Mouse (Mus musculus) kidney, postnatal 14 days (tissue): ENCODE results near the gene Ptpre.
A peak's percentile ranks its signal among the peaks of the same experiment; 100 is the strongest.

ENCODE experiments used
- DNase-seq: peaks from one replicate; pipeline ENCODE4 v3.0.0; 2022; ENCODE audit warnings: mixed read lengths

The Ptpre gene

DNA sequence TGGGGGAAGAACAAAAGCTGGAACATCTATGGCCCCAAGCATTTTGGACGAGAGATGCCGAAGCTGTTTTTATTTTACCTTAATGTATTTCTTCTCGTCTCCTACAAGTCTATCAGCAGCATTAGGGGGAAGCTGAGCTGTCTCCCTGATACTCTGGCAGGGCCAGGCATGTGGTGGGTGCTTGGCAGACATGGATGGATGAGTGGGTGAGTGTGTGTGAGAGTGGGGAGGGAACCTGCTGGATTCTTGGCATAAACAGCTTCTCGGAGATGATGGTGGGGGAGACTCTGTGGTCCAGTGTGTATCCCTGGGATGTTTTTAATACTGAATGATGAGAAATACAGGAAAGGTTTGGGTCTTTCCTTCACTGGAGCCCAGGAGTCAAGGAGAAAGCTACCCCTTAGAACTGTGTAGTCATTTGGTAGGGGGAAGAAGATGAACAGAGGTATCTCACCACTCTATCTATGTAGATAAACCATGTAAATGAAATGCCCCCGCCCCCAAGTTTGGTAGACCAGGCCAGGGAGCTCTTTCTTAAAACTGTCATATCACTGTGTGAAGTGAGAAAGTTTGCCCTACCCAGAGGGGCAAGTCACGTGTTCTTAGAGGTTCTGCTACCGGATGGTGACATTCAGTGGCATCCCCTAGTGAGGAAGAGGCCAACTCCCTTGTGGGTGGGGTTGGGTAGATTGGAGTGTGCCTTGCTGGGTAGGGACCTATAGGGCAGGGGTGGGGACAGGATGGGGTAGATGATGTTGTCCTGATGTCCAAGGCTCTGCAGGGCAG is 43.2 kb downstream of the Ptpre start:
- DNase-seq = no peak

DNA sequence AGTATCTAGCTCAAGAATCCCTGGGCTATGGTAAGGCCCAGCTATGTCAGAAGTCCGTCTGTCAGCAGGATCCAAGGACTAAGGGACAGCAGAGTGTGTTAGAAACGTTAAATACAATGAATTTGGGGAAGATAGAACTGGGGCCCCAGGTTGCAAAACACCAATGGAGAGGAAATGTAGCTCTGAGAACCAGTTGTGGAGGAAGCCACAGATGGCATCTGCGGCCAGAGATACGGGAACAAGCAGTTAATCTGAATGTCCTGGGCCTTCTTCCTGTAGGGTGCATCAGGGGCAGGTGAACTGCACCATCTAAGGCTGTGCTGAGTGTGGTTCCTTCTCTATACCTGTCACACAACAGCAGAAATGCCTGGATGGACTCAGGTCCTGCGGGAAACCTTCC is 43.8 kb downstream of the Ptpre start:
- DNase-seq = no peak

- no peak for DNase-seq
Observed at GRCm38 (mm10) chr7:135585125-135585687, 47.9 kb downstream of the Ptpre start.

DNA sequence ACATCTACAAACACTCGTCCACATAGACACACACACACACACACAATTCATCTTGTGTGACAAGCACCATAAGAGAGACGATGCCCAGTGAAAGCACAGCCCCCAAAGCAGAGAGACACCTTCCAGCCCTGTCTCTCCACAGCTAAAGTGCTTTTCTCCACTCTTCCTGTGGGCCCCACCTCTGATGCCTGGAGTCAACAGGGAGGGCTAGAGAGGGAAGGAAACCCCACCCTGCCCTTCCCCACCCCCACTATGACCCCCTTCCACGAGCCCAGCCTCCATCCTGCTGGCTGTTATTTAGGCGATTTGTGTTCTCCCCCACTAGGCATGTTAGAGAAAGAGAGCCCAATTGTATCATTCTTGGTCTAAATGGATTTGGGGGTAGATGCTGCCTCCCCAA is 49.1 kb downstream of the Ptpre start:
- no peak for DNase-seq

DNA sequence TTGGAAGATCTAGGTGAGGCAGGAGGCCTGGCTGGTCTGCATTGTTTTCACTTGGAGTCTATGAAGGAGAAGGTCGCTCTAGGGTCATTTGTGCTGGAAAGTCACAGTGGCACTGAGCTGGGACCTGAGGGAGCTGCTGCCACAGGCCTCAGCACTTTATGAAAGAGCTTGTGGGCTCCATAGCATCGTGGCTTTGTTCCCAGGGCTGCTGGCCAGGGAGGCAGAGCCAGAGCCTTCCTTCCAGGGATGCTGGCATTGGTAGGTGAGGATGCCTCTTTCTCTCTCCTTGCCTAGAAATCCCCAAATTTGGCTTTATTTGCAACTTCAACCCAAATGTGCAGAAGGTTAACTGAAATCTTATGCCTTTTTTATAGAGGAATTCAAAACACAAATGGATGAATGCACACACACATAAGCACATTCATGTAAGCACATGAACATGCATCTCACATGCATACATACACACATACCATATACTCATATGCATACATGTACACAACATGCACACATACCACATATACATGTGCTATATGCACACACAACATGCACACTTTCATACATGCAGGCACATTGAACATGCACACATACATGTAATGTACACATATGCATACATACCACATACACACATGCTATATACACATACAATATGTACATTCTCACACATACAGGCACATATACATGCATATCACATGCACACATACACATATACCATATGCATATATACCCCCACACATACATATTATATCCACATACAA is 50.7 kb downstream of the Ptpre start:
- DNase-seq = no peak

DNA sequence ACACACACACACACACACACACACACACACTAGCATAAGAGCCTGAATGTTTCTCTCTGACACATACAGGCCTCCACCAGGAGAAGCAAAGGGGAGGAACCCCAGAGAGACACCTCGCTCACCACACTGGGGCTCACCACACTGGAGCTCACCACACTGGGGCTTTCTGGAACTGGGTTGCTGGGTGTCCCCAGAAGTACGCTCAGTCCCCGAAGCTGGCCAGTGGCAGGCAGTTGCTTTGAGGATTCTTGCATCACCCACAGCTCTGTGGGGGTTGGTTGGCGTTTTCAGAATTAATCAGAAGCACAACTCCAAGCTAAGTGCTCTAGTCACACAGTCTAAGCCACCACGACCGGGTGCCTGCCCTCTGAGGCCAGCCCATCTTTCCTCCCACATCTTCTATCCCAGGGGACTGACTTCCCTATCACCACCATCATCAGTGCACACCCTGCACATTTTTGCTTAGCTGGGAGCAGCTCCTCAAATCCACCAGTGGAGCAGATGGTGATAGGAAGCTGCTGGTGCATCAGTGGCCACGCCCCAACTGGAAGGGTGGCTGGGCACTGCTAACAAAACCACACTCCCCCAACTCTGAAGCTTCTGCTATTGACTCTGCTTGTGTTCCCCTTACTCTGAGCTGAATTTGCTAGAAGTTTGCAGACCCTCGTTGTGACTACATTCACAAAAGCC is 51.5 kb downstream of the Ptpre start:
- no peak for DNase-seq

DNA sequence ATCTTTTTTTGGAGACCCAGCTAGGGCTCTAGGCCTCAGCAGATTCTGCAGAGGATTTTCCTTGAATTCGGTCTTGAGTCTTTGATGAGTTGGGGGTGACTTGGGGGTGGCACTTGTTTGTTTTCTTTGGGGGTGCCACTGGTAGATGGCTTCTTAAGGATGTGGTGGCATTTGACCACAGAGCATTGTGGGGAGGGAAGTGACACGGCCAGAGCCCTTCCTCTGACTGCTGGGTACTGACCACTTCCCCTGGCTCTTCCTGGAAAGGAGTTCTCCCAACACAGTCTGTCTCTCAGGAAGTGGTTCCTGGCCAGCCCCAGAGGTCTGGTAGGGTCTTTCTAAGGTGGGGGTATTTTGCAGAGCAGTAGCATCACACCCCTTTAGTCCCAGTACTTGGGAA is 54.2 kb downstream of the Ptpre start:
- no peak for DNase-seq

GRCm38 (mm10) chr7:135593286-135593685 is 56.0 kb downstream of the Ptpre start:
- no peak for DNase-seq

- no peak for DNase-seq
Observed at GRCm38 (mm10) chr7:135593825-135594224, 56.5 kb downstream of the Ptpre start.

DNA sequence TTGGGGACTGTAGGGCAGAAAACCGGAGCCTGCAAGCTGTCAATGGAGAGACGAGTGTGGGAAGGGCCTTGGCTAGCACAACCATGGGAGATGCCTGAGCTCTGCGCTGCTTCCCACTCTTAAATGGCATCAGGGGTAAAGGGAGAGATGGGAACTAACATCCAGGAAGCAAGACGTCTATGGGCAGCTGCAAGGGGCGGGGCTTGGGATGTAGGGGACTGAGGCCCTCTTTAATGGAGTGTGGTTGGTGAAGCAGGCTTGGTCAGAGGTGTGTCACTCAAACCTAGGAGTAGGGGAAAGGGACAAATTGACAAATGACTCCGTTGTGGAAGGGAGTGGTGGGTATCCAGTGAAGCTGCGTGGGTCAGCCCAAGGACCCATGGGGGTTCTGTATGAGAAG is 57.4 kb downstream of the Ptpre start:
- DNase-seq = no peak

DNA sequence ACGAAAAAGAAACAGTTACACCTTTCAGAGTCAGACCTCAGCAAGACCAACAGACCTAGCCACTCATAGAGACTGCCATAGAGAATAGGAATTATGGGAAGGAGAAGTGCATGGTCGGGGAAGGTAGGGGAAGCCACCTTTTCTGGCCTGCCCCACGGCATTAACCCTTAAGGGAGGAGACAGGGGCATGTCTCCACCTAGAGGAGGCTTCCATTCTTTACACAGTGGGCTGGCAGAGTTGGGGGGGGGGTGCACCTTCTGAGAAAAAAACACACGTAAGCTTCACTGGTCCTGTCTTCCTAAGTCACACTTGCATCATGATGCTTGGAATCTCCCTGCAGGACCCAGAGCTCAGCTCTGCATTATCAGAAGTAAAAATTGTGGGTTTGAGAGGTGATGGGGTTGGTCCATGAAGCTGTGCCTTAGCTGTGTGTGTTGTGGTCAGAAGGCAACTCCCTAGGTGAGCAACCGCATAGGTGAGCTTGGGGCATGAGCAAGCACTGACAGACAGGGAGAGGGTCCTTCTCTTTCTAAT is 58.4 kb downstream of the Ptpre start:
- no peak for DNase-seq

- no peak for DNase-seq
Observed at GRCm38 (mm10) chr7:135597006-135597405, 59.7 kb downstream of the Ptpre start.

DNA sequence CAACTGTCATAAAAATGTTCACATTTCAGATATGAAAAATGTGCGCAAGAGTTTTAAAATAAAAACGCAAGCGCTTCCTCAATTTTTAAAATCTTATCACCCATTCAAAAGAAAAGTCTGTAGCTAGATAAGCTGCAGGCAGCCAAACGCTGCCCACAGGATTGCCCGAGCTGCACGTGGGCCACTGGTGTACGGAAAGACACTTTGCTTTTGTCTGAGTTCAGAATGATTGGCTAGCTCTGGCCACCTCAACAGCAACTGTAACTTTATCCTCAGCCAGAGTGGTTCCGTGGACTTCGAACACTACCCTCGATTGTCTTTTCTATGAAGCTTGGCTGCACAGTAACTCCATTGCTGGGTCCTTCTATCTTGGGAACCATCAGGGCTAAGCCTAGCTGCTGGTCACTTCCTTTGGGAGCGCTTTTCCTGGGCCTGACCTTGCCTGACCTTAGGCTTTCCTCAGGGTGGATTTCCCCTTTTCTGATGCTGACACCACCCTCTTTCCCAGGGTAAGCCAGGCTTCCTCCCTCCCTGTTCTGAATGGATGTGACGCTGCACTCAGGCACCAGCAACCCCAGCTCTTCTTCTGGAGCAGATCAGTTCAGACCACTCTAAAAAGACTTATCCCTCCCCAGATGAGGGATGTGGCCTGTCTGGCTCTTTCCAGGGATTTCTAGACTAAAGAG is 60.5 kb downstream of the Ptpre start:
- peak; percentile 10 for DNase-seq

DNA sequence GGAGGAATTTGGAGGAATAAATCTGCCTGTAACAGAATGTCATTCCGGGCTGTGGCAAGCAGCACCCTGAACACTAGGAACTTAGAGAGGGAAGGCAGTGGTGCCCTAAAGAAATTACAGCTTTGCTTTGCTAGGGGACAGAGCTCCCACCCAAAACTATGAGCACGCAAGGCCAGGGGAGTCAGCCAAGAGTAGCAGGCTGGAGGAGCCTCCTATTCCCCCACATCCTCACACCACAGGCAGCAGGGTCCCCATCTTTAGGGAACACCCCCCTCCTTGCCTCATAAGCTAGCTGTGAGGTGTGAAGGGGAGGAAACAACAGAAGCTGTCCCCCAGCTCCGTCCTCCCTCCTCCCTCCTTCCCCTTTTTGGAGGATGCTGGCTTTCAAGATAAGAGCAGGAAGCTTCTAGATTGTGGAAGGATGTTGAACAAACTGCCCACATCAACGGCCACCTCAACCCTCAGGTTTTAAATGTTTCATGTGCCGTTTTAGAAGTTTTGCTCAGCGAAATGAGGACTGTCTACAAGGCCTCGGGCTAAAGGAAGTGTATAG is 61.1 kb downstream of the Ptpre start:
- DNase-seq = no peak

- DNase-seq = no peak
Observed at GRCm38 (mm10) chr7:135600076-135600475, 62.8 kb downstream of the Ptpre start.

GRCm38 (mm10) chr7:135601607-135602006 is 64.3 kb downstream of the Ptpre start:
- no peak for DNase-seq

- no peak for DNase-seq
Observed at GRCm38 (mm10) chr7:135602265-135602664, 65.0 kb downstream of the Ptpre start.

- peak; percentile 43 for DNase-seq
Observed at GRCm38 (mm10) chr7:135602881-135603523, 65.7 kb downstream of the Ptpre start.

DNA sequence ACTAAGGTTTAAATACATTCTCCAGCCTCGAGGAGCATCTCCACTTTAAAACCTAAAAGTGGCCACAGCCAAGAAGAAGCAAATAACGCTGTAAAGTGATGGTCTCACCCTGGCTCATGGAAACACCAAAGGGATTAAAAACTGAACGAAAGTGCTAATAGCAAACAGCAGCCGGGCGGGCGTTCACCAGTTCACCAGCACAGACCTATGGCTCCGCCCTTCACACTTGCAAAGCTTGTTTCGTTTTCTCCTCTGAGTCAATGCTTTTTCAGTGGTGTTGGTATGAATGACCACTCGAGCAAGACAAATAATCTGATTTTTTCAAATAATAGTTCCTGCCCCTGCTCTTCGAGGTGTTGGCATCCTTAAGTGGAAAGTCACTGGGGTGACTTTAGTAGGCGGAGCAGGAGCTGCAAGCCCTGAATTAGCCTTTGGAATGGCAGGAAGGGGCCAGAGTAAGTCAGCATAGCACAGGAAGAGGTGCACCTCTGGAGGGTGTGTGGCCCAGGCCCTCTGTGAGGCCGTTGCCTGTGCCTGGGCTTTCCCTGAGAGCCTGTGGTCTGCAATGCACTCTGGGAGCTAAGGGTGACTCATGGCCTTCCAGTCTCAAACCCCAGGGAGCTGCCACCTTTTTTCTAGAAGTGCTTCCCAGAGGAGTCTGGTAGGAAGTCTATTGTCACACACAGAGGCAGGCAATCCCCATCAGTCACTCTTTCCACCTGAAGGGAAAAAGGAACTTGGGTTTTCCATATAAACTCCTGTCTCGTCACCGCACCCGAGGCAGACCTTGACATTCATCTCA is 67.9 kb downstream of the Ptpre start:
- DNase-seq = peak; percentile 30

- DNase-seq = no peak
Observed at GRCm38 (mm10) chr7:135605804-135606072, 68.5 kb downstream of the Ptpre start.

GRCm38 (mm10) chr7:135608208-135608607 is 70.9 kb downstream of the Ptpre start:
- DNase-seq = no peak
